Mouse (Mus musculus): ENCODE results near the gene Prn.

GRCm38 (mm10) chr2:131933013-131933412 lies 23.3 kb downstream of the Prn start:
- TF ChIP-seq CTCF (IDR thresholded peaks at IDR 0.05; ENCODE audit: extremely low read depth, insufficient read depth, low read length) (no peak), POLR2A (IDR thresholded peaks at IDR 0.05; ENCODE audit: extremely low read depth, insufficient read depth, low read length) (no peak)
